13 mouse cellular contexts compared by ENCODE assay signal in the genomic region with DNA sequence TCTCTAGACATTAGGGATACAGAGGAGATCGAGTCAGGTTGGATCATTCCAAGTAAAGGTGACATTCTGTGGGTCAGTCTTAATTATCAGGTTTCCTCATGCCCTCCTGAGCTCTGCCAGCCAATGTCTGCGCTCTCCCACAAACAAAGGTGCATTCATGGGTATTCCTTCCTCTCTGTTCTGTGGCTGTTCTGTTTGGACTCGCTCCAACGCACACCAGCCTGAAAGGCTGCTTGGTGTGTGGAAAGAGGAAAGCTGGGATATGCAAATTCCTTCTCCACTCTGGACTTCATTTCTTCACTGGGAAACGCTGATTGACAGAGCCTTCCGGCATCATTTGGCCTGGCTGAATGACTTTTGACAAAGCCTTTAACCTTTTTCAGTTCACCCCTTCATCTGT. TPM values are rescaled to one million over a fixed set of nuclear protein-coding genes. Genes with fewer than 3 reads are reported as not detected.
DNase-seq lines count a peak whose midpoint lies in the region; ATAC-seq lines count a peak whose summit lies in the region.
"Had no signal": no experiment of that assay in that cellular context is flagged by ENCODE, and none has a peak within 500 bp of the region (broad histone marks: within the 10 kb centered on the region; RNA-seq: fewer than 3 reads in every experiment).

No protein-coding gene starts in this region.

- peak overlapping the region; percentile 20; the same call in 1 of the 2 replicates for H3K27ac ChIP-seq in limb, embryonic 12.5 days
- no peak overlapping the region for H3K27ac ChIP-seq in limb, embryonic 10.5 days
- H3K27ac ChIP-seq in embryonic facial prominence, embryonic 13.5 days = 0 out of 2 replicates have a peak overlapping the region, but pooled peaks have one; percentile 5
- H3K27ac ChIP-seq in hindbrain, embryonic 15.5 days (replicated peaks) = peak overlapping the region; percentile 30; the same call in 1 of the 2 replicates
- H3K27ac ChIP-seq: heart, adult 2 months; macrophage had no signal

- H3K4me1 ChIP-seq in limb, embryonic 12.5 days (replicated peaks) = peaks cover 9% of the 10 kb centered on the region; the same call in 1 of the 2 replicates
- H3K4me1 ChIP-seq in limb, embryonic 10.5 days = peaks cover 23% of the 10 kb centered on the region
- peaks cover 9% of the 10 kb centered on the region for H3K4me1 ChIP-seq in embryonic facial prominence, embryonic 13.5 days
- H3K4me1 ChIP-seq in hindbrain, embryonic 15.5 days (replicated peaks) = no peaks in the 10 kb centered on the region; the same call in 1 of the 2 replicates

- H3K27me3 ChIP-seq in limb, embryonic 12.5 days = no peaks in the 10 kb centered on the region
- H3K27me3 ChIP-seq in limb, embryonic 10.5 days (ENCODE audit: low read depth, poor library complexity, severe bottlenecking) = no peaks in the 10 kb centered on the region
- no peaks in the 10 kb centered on the region for H3K27me3 ChIP-seq in embryonic facial prominence, embryonic 13.5 days
- H3K27me3 ChIP-seq in hindbrain, embryonic 15.5 days = no peaks in the 10 kb centered on the region

- H3K9me3 ChIP-seq in limb, embryonic 12.5 days = 0 out of 2 replicates have a peak, but pooled peaks cover 3% of the 10 kb centered on the region
- no peaks in the 10 kb centered on the region for H3K9me3 ChIP-seq in limb, embryonic 10.5 days (replicated peaks)
- no peaks in the 10 kb centered on the region for H3K9me3 ChIP-seq in embryonic facial prominence, embryonic 13.5 days
- no peaks in the 10 kb centered on the region for H3K9me3 ChIP-seq in hindbrain, embryonic 15.5 days
- H3K9me3 ChIP-seq: G1E had no signal

- 72% methylated on average over 6 of the region's 6 CpGs for WGBS in limb, embryonic 12.5 days
- WGBS in limb, embryonic 10.5 days = 78% methylated on average over 6 of the region's 6 CpGs
- 21% methylated on average over 6 of the region's 6 CpGs for WGBS in embryonic facial prominence, embryonic 13.5 days
- WGBS in hindbrain, embryonic 15.5 days = 39% methylated on average over 6 of the region's 6 CpGs

- H3K9ac ChIP-seq in limb, embryonic 12.5 days (replicated peaks) = no peak overlapping the region
- no peak overlapping the region for H3K9ac ChIP-seq in embryonic facial prominence, embryonic 13.5 days
- H3K9ac ChIP-seq in hindbrain, embryonic 15.5 days = no peak overlapping the region

- no peak overlapping the region for H3K4me2 ChIP-seq in limb, embryonic 12.5 days
- H3K4me2 ChIP-seq in embryonic facial prominence, embryonic 13.5 days = no peak overlapping the region
- H3K4me2 ChIP-seq in hindbrain, embryonic 15.5 days = no peak overlapping the region

- no peak for ATAC-seq in limb, embryonic 12.5 days (ENCODE audit: insufficient number of reproducible peaks, insufficient read depth, low FRiP score, low TSS enrichment, low read depth)
- ATAC-seq in embryonic facial prominence, embryonic 13.5 days (ENCODE audit: insufficient number of reproducible peaks, insufficient read depth, low FRiP score, low TSS enrichment, low read depth) = no peak
- ATAC-seq in hindbrain, embryonic 15.5 days (ENCODE audit: low FRiP score, low read depth) = 0 out of 2 replicates have a peak, but pooled peaks have one; percentile 55
- no peak for ATAC-seq in erythroid progenitor cell, adult 5-6 weeks (replicated peaks; ENCODE audit: low FRiP score, poor library complexity, severe bottlenecking)

- no peak for DNase-seq in limb, embryonic 10.5 days (ENCODE audit: low spot score)
- peak; percentile 83 for DNase-seq in Muller cell, postnatal 12 days (ENCODE audit: inconsistent ontology term)
- no peak for DNase-seq in left cerebral cortex, adult 11 months (ENCODE audit: low spot score)
- no peak for DNase-seq in frontal cortex, postnatal 36 days (ENCODE audit: low spot score in 2 of 2)
- DNase-seq: cerebellum, postnatal 14 days; heart, adult 2 months; heart, postnatal 4 days had no signal

- H3K4me3 ChIP-seq in limb, embryonic 12.5 days (replicated peaks) = no peak overlapping the region
- H3K4me3 ChIP-seq in limb, embryonic 10.5 days = no peak overlapping the region
- H3K4me3 ChIP-seq in embryonic facial prominence, embryonic 13.5 days = no peak overlapping the region
- no peak overlapping the region for H3K4me3 ChIP-seq in hindbrain, embryonic 15.5 days
- H3K4me3 ChIP-seq: heart, adult 2 months had no signal

- H3K36me3 ChIP-seq in limb, embryonic 12.5 days = peaks cover 22% of the 10 kb centered on the region
- no peaks in the 10 kb centered on the region for H3K36me3 ChIP-seq in limb, embryonic 10.5 days
- H3K36me3 ChIP-seq in embryonic facial prominence, embryonic 13.5 days = peaks cover 32% of the 10 kb centered on the region
- H3K36me3 ChIP-seq in hindbrain, embryonic 15.5 days = peaks cover 31% of the 10 kb centered on the region

RNA-seq across cellular contexts. Expression of a gene that starts 6.5 kb away (rescaled TPM):
- 6.3 and 6.6 TPM in 2 replicates for polyA plus RNA-seq in limb, embryonic 12.5 days (2016; fragmentation: Nextera tagmentation; extraction: Ambion mirVana)
- 2.3 and 3.1 TPM in 2 replicates for polyA plus RNA-seq in limb, embryonic 10.5 days (2016; fragmentation: Nextera tagmentation; extraction: Ambion mirVana)
- polyA plus RNA-seq in embryonic facial prominence, embryonic 13.5 days (2015; fragmentation: Nextera tagmentation; extraction: Ambion mirVana) = 9.1 and 10.9 TPM in 2 replicates
- 4.3 and 5.2 TPM in 2 replicates for polyA plus RNA-seq in hindbrain, embryonic 15.5 days (2015; fragmentation: Nextera tagmentation; extraction: Ambion mirVana)
- total RNA-seq in erythroid progenitor cell, adult 5-6 weeks (2015; ENCODE audit: low replicate concordance) = 39.8 and 73.2 TPM in 2 replicates
- total RNA-seq in erythroid progenitor cell, adult 5-6 weeks (2017; ENCODE audit: low replicate concordance) = 43.6 and 47.4 TPM in 2 replicates

RNA-seq across cellular contexts. Expression of a gene that starts 10.1 kb away (rescaled TPM):
- polyA plus RNA-seq in limb, embryonic 12.5 days (2016; fragmentation: Nextera tagmentation; extraction: Ambion mirVana) = 9.7 and 10.2 TPM in 2 replicates
- polyA plus RNA-seq in limb, embryonic 10.5 days (2016; fragmentation: Nextera tagmentation; extraction: Ambion mirVana) = 5.0 and 6.3 TPM in 2 replicates
- polyA plus RNA-seq in embryonic facial prominence, embryonic 13.5 days (2015; fragmentation: Nextera tagmentation; extraction: Ambion mirVana) = 14.0 and 16.8 TPM in 2 replicates
- 85.3 and 86.0 TPM in 2 replicates for polyA plus RNA-seq in hindbrain, embryonic 15.5 days (2015; fragmentation: Nextera tagmentation; extraction: Ambion mirVana)
- not detected in 2 replicates for total RNA-seq in erythroid progenitor cell, adult 5-6 weeks (2015; ENCODE audit: low replicate concordance)
- total RNA-seq in erythroid progenitor cell, adult 5-6 weeks (2017; ENCODE audit: low replicate concordance) = not detected in 2 replicates

RNA-seq across cellular contexts. Expression of a gene that starts 11.3 kb away (rescaled TPM):
- 23.2 and 26.7 TPM in 2 replicates for polyA plus RNA-seq in limb, embryonic 12.5 days (2016; fragmentation: Nextera tagmentation; extraction: Ambion mirVana)
- 14.6 and 17.2 TPM in 2 replicates for polyA plus RNA-seq in limb, embryonic 10.5 days (2016; fragmentation: Nextera tagmentation; extraction: Ambion mirVana)
- polyA plus RNA-seq in embryonic facial prominence, embryonic 13.5 days (2015; fragmentation: Nextera tagmentation; extraction: Ambion mirVana) = 34.2 and 37.5 TPM in 2 replicates
- 123 and 135 TPM in 2 replicates for polyA plus RNA-seq in hindbrain, embryonic 15.5 days (2015; fragmentation: Nextera tagmentation; extraction: Ambion mirVana)
- total RNA-seq in erythroid progenitor cell, adult 5-6 weeks (2015; ENCODE audit: low replicate concordance) = 9.0 and 13.4 TPM in 2 replicates
- total RNA-seq in erythroid progenitor cell, adult 5-6 weeks (2017; ENCODE audit: low replicate concordance) = 4.7 and 6.1 TPM in 2 replicates

RNA-seq across cellular contexts. Expression of a gene that starts 12.6 kb away (rescaled TPM):
- polyA plus RNA-seq in limb, embryonic 12.5 days (2016; fragmentation: Nextera tagmentation; extraction: Ambion mirVana) = 382 and 394 TPM in 2 replicates
- polyA plus RNA-seq in limb, embryonic 10.5 days (2016; fragmentation: Nextera tagmentation; extraction: Ambion mirVana) = 448 and 536 TPM in 2 replicates
- 342 and 404 TPM in 2 replicates for polyA plus RNA-seq in embryonic facial prominence, embryonic 13.5 days (2015; fragmentation: Nextera tagmentation; extraction: Ambion mirVana)
- polyA plus RNA-seq in hindbrain, embryonic 15.5 days (2015; fragmentation: Nextera tagmentation; extraction: Ambion mirVana) = 228 and 230 TPM in 2 replicates
- 179 and 183 TPM in 2 replicates for total RNA-seq in erythroid progenitor cell, adult 5-6 weeks (2015; ENCODE audit: low replicate concordance)
- 266 and 615 TPM in 2 replicates for total RNA-seq in erythroid progenitor cell, adult 5-6 weeks (2017; ENCODE audit: low replicate concordance)

RNA-seq across cellular contexts. Expression of a gene that starts 29.6 kb away (rescaled TPM):
- 7.8 and 9.4 TPM in 2 replicates for polyA plus RNA-seq in limb, embryonic 12.5 days (2016; fragmentation: Nextera tagmentation; extraction: Ambion mirVana)
- 4.0 and 4.7 TPM in 2 replicates for polyA plus RNA-seq in limb, embryonic 10.5 days (2016; fragmentation: Nextera tagmentation; extraction: Ambion mirVana)
- polyA plus RNA-seq in embryonic facial prominence, embryonic 13.5 days (2015; fragmentation: Nextera tagmentation; extraction: Ambion mirVana) = 5.5 and 8.1 TPM in 2 replicates
- polyA plus RNA-seq in hindbrain, embryonic 15.5 days (2015; fragmentation: Nextera tagmentation; extraction: Ambion mirVana) = 3.0 and 4.0 TPM in 2 replicates
- total RNA-seq in erythroid progenitor cell, adult 5-6 weeks (2015; ENCODE audit: low replicate concordance) = not detected in 2 replicates
- total RNA-seq in erythroid progenitor cell, adult 5-6 weeks (2017; ENCODE audit: low replicate concordance) = not detected in 2 replicates
